Mouse (Mus musculus) bone marrow, adult 2 months (tissue): ENCODE measurements around the gene Dtx1.

Experiments
- CTCF ChIP-seq: fragments of 200-500 bp; IDR thresholded peaks from 2 replicates; pipeline ENCODE4 v1.5.1; 2011; ENCODE audit warnings: low read length, control low read depth; ENCODE audit not compliant: control insufficient read depth, insufficient read depth
- POLR2A ChIP-seq: fragments of 200-500 bp; IDR thresholded peaks from 2 replicates; pipeline ENCODE4 v1.6.1; 2011; ENCODE audit warnings: low read depth, mild to moderate bottlenecking, control low read depth, low read length, borderline replicate concordance; ENCODE audit not compliant: control insufficient read depth

- TF ChIP-seq CTCF (no peak), POLR2A (no peak)
Measured at GRCm38 (mm10) chr5:120680918-120681317, 30.8 kb downstream of the Dtx1 start.
